ENCODE assay signal across 8 mouse cellular contexts in the genomic region with DNA sequence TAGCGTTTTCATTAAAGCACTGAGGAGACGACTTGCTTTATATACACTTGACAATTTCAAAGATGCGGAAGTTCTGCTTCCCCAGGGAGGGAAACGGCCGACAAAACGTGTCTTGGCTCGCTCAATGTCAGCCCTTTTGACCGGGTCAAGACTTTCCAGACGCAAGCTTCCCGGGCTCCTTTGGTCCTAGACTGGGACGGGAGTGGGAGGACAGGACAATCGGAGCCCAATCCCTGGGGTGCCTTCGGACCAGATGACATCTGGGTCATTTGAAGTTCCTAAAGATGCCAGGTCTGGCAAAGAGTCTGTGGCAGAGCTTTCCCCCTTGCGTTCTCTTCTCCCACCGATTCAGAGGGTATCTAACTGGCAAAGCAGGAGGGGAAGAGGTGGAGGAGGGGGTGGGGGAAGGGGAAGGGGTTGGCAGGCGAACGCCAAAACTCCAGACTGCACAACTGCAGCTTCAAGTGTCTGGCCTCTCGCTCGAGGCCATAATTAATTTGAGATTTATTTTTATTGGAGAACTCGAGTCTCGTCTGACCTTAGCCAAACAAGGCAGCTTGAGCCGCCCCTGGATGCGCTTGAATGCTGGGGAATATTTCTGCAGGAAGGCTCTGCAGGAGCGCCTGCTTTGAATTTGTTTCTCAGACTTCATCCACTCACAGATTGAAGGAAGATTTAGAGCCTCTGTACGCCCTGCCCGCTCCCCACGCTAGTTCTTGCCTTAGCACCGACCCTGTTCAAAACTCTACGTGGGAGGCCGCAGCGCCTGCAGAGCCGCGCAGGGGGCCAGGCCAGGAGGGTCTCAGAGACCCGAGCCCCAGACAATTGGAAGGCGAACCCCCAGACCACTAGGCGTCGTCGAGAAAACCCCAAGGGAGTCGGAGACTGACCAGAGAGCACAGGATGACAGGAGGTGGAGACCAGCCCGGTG. TPM values are rescaled to one million over a fixed set of nuclear protein-coding genes. Genes with fewer than 3 reads are reported as not detected.
DNase-seq lines count a peak whose midpoint lies in the region; ATAC-seq and TF ChIP-seq lines count a peak whose summit lies in the region.

No protein-coding gene starts in this region.

- peaks cover 97% of the 10 kb centered on the region for H3K27me3 ChIP-seq in E14TG2a.4 (ENCODE audit: insufficient read depth, low read length)
- H3K27me3 ChIP-seq in embryonic facial prominence, embryonic 13.5 days, result peaks cover 49% of the 10 kb centered on the region
- peaks cover 97% of the 10 kb centered on the region for H3K27me3 ChIP-seq in hindbrain, embryonic 12.5 days
- peaks cover 25% of the 10 kb centered on the region for H3K27me3 ChIP-seq in limb, embryonic 13.5 days
- peaks cover 96% of the 10 kb centered on the region for H3K27me3 ChIP-seq in neural tube, embryonic 13.5 days

- no peak for ATAC-seq in embryonic facial prominence, embryonic 13.5 days (ENCODE audit: insufficient number of reproducible peaks, insufficient read depth, low FRiP score, low TSS enrichment, low read depth)
- no peak for ATAC-seq in hindbrain, embryonic 12.5 days (ENCODE audit: low FRiP score)
- ATAC-seq in limb, embryonic 13.5 days (ENCODE audit: low FRiP score, low read depth), result peak; percentile 12
- ATAC-seq in neural tube, embryonic 13.5 days (ENCODE audit: low read depth), result no peak
- no peak for ATAC-seq in erythroid progenitor cell, adult 5-6 weeks (replicated peaks; ENCODE audit: low FRiP score, poor library complexity, severe bottlenecking)

- 0 out of 2 replicates have a peak overlapping the region, but pooled peaks have one; percentile 37 for H3K9ac ChIP-seq in embryonic facial prominence, embryonic 13.5 days
- H3K9ac ChIP-seq in hindbrain, embryonic 12.5 days, result no peak overlapping the region
- H3K9ac ChIP-seq in limb, embryonic 13.5 days, result peak overlapping the region; percentile 50; the same call in 1 of the 2 replicates
- no peak overlapping the region for H3K9ac ChIP-seq in neural tube, embryonic 13.5 days

- peak overlapping the region; percentile 87 for H3K4me2 ChIP-seq in embryonic facial prominence, embryonic 13.5 days
- peak overlapping the region; percentile 38 for H3K4me2 ChIP-seq in hindbrain, embryonic 12.5 days (replicated peaks)
- peak overlapping the region; percentile 79 for H3K4me2 ChIP-seq in limb, embryonic 13.5 days (replicated peaks)
- H3K4me2 ChIP-seq in neural tube, embryonic 13.5 days, result peak overlapping the region; percentile 36

- under 1% methylated on average over 40 of the region's 40 CpGs for WGBS in embryonic facial prominence, embryonic 13.5 days
- under 1% methylated on average over 40 of the region's 40 CpGs for WGBS in hindbrain, embryonic 12.5 days
- WGBS in limb, embryonic 13.5 days, result 2% methylated on average over 40 of the region's 40 CpGs
- WGBS in neural tube, embryonic 13.5 days, result 1% methylated on average over 40 of the region's 40 CpGs

- H3K4me3 ChIP-seq in E14TG2a.4 (replicated peaks; ENCODE audit: low read length), result peak overlapping the region; percentile 52
- H3K4me3 ChIP-seq in embryonic facial prominence, embryonic 13.5 days, result peak overlapping the region; percentile 21
- H3K4me3 ChIP-seq in hindbrain, embryonic 12.5 days, result peak overlapping the region; percentile 7; the same call in 1 of the 2 replicates
- peak overlapping the region; percentile 28 for H3K4me3 ChIP-seq in limb, embryonic 13.5 days
- H3K4me3 ChIP-seq in neural tube, embryonic 13.5 days, result no peak overlapping the region

- H3K4me1 ChIP-seq in E14TG2a.4 (replicated peaks; ENCODE audit: low read depth, low read length), result peaks cover 59% of the 10 kb centered on the region
- peaks cover 88% of the 10 kb centered on the region for H3K4me1 ChIP-seq in embryonic facial prominence, embryonic 13.5 days
- H3K4me1 ChIP-seq in hindbrain, embryonic 12.5 days, result peaks cover 59% of the 10 kb centered on the region
- peaks cover 74% of the 10 kb centered on the region for H3K4me1 ChIP-seq in limb, embryonic 13.5 days
- peaks cover 56% of the 10 kb centered on the region for H3K4me1 ChIP-seq in neural tube, embryonic 13.5 days (replicated peaks)

- H3K27ac ChIP-seq in embryonic facial prominence, embryonic 13.5 days, result peak overlapping the region; percentile 90
- H3K27ac ChIP-seq in hindbrain, embryonic 12.5 days, result peak overlapping the region; percentile 49; the same call in 1 of the 2 replicates
- H3K27ac ChIP-seq in limb, embryonic 13.5 days, result peak overlapping the region; percentile 96
- no peak overlapping the region for H3K27ac ChIP-seq in neural tube, embryonic 13.5 days (replicated peaks)

- TF ChIP-seq CTCF in E14TG2a.4 (conservative IDR thresholded peaks at IDR 0.05; ENCODE audit: low read length), result no peak

- DNase-seq in cerebellum, adult 9-10 months, result no peak
- DNase-seq in layer of hippocampus, postnatal 25 days (ENCODE audit: extremely low spot score in 1 of 2, low spot score in 1 of 2), result no peak

- no peaks in the 10 kb centered on the region for H3K9me3 ChIP-seq in E14TG2a.4 (ENCODE audit: low read length)
- H3K9me3 ChIP-seq in embryonic facial prominence, embryonic 13.5 days, result no peaks in the 10 kb centered on the region
- H3K9me3 ChIP-seq in hindbrain, embryonic 12.5 days (replicated peaks), result no peaks in the 10 kb centered on the region; the same call in 1 of the 2 replicates
- H3K9me3 ChIP-seq in limb, embryonic 13.5 days, result no peaks in the 10 kb centered on the region
- H3K9me3 ChIP-seq in neural tube, embryonic 13.5 days, result no peaks in the 10 kb centered on the region

- H3K36me3 ChIP-seq in E14TG2a.4 (ENCODE audit: insufficient read depth, low read length), result no peaks in the 10 kb centered on the region
- no peaks in the 10 kb centered on the region for H3K36me3 ChIP-seq in embryonic facial prominence, embryonic 13.5 days
- H3K36me3 ChIP-seq in hindbrain, embryonic 12.5 days, result no peaks in the 10 kb centered on the region
- H3K36me3 ChIP-seq in limb, embryonic 13.5 days, result no peaks in the 10 kb centered on the region
- no peaks in the 10 kb centered on the region for H3K36me3 ChIP-seq in neural tube, embryonic 13.5 days

RNA-seq across cellular contexts. Expression of a gene that starts 2.3 kb away (rescaled TPM):
- 24.1 and 26.7 TPM in 2 replicates for polyA plus RNA-seq in embryonic facial prominence, embryonic 13.5 days (2015; fragmentation: Nextera tagmentation; extraction: Ambion mirVana)
- polyA plus RNA-seq in hindbrain, embryonic 12.5 days (2016; fragmentation: Nextera tagmentation; extraction: Ambion mirVana), result 24.4 and 26.4 TPM in 2 replicates
- polyA plus RNA-seq in limb, embryonic 13.5 days (2015; fragmentation: Nextera tagmentation; extraction: Ambion mirVana), result 34.3 and 37.9 TPM in 2 replicates
- polyA plus RNA-seq in neural tube, embryonic 13.5 days (2015; fragmentation: Nextera tagmentation; extraction: Ambion mirVana), result 10.1 and 13.2 TPM in 2 replicates
- 1 to 10 TPM; 4.6 to 5.3 TPM for total RNA-seq in layer of hippocampus, postnatal 25 days (2021)
- 26.7 and 27.2 TPM in 2 replicates for total RNA-seq in erythroid progenitor cell, adult 5-6 weeks (2015; ENCODE audit: low replicate concordance)
- total RNA-seq in erythroid progenitor cell, adult 5-6 weeks (2017; ENCODE audit: low replicate concordance), result 13.4 and 16.0 TPM in 2 replicates

Comparison
In these comparisons a context has a peak if more than half of its experiments do, and no peak if none do; other contexts are left out.
1. H3K4me2 ChIP-seq: peak in every context shown above with its lines; median percentile 87 in embryonic facial prominence, embryonic 13.5 days; 79 in limb, embryonic 13.5 days; 38 in hindbrain, embryonic 12.5 days; 36 in neural tube, embryonic 13.5 days.
2. H3K9ac ChIP-seq: peak in embryonic facial prominence, embryonic 13.5 days (single experiment) and limb, embryonic 13.5 days (single experiment); none in hindbrain, embryonic 12.5 days (single experiment) and neural tube, embryonic 13.5 days (single experiment).